Mouse (Mus musculus) bone marrow macrophage, adult 2 months (primary cell): Measurements from ENCODE around the gene Phf24. TPM values are rescaled to one million over a fixed set of nuclear protein-coding genes. Genes with fewer than 3 reads are reported as not detected.

Experiments used
- H3K27ac ChIP-seq: 2 replicates; pipeline ENCODE4 v1.5.1; 2012; ENCODE audit warnings: low read depth, low read length; ENCODE audit not compliant: insufficient read depth
- H3K4me1 ChIP-seq: 2 replicates; pipeline ENCODE4 v1.6.1; 2012; ENCODE audit warnings: low read length; ENCODE audit not compliant: control insufficient read depth, insufficient read depth
- H3K4me3 ChIP-seq: 2 replicates; pipeline ENCODE4 v1.5.1; 2012; ENCODE audit warnings: mild to moderate bottlenecking, low read length, moderate library complexity; ENCODE audit not compliant: insufficient read depth
- CTCF ChIP-seq: IDR thresholded peaks from 2 replicates; pipeline ENCODE4 v1.5.1; 2012; ENCODE audit warnings: low read depth, mild to moderate bottlenecking, low read length, moderate library complexity
- POLR2A ChIP-seq: IDR thresholded peaks from 2 replicates; pipeline ENCODE4 v1.6.1; 2012; ENCODE audit warnings: mild to moderate bottlenecking, low read depth, low read length, borderline replicate concordance
- polyA plus RNA-seq: library from polyadenylated mRNA; stranded (reverse); fragments of >200 nt; gene quantifications from 2 replicates; pipeline ENCODE4 v1.2.4, GENCODE M21; 2012; ENCODE audit not compliant: missing spikeins, insufficient read depth, insufficient read length

Phf24 gene
- polyA plus RNA-seq, 1 experiment = 0.70 TPM

- H3K4me1 ChIP-seq = peaks cover 22% of the 10 kb centered on the region
- no peak for TF ChIP-seq CTCF
- 0 out of 2 replicates have a peak overlapping the region, but pooled peaks have one; percentile 11 for H3K4me3 ChIP-seq
- H3K27ac ChIP-seq = peak overlapping the region; percentile 91
Observed at GRCm38 (mm10) chr4:42879829-42880676, 36.4 kb upstream of the Phf24 start.

- TF ChIP-seq POLR2A (no peak), CTCF (no peak)
- Histone ChIP-seq H3K4me3 (no peak overlapping the region), H3K27ac (peak overlapping the region; percentile 88), H3K4me1 (peaks cover 22% of the 10 kb centered on the region)
Observed at GRCm38 (mm10) chr4:42880677-42880948, 35.8 kb upstream of the Phf24 start.

- Histone ChIP-seq H3K27ac (no peak overlapping the region), H3K4me1 (no peaks in the 10 kb centered on the region), H3K4me3 (no peak overlapping the region)
- TF ChIP-seq POLR2A = no peak
- no peak for TF ChIP-seq CTCF
Observed at GRCm38 (mm10) chr4:42886926-42887325, 29.5 kb upstream of the Phf24 start.

- Histone ChIP-seq H3K4me3 (no peak overlapping the region), H3K4me1 (no peaks in the 10 kb centered on the region), H3K27ac (no peak overlapping the region)
- TF ChIP-seq POLR2A (no peak), CTCF (no peak)
Observed at GRCm38 (mm10) chr4:42888806-42889205, 27.7 kb upstream of the Phf24 start.

DNA sequence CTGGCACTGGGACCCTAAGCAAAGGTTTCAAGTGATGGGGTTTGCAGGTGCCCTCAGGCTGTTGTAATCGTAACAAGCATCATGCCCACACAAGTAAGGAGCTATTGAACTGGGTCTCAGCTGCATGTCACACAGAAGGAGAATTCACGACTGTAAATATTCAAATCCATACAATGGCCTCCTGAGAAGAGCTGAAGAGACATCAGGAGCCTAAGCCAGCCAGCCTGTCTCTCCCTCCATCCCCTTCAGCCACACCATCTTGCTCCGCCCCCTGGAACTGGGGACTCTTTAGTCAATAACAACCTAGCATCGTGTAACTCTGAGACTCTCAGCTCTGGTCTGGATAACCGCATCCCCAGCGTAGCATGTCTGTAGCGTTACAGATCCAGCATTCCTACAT is 25.3 kb upstream of the Phf24 start:
- TF ChIP-seq CTCF = no peak
- TF ChIP-seq POLR2A = no peak
- H3K4me1 ChIP-seq = no peaks in the 10 kb centered on the region

GRCm38 (mm10) chr4:42895118-42895517 is 21.3 kb upstream of the Phf24 start:
- Histone ChIP-seq H3K27ac (no peak overlapping the region), H3K4me3 (no peak overlapping the region), H3K4me1 (no peaks in the 10 kb centered on the region)
- no peak for TF ChIP-seq POLR2A
- TF ChIP-seq CTCF = no peak

More for the DNA sequence above, 25.3 kb upstream of the Phf24 start:
- Histone ChIP-seq H3K27ac (no peak overlapping the region), H3K4me3 (no peak overlapping the region)

DNA sequence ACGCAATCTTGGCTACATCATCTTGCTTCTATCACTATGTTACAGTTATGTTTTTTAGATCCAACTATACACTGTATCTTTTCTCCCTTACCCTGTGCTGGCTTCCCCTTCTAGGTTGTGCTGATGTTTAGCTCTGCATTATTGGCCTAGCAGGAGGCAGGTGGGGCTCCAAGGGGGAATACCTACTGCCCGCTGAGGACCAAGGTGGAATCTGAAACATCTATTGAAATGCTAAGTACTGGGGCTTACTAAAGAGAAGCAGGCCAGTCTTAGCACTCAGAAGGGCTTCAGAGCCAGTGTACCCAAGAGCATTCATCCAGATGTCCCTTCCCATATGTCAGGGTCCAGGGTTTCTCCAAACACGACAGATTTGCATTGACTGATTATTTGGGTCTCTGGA is 17.5 kb upstream of the Phf24 start:
- Histone ChIP-seq H3K27ac (no peak overlapping the region), H3K4me1 (peaks cover 5% of the 10 kb centered on the region; the same call in 1 of the 2 replicates), H3K4me3 (no peak overlapping the region)
- TF ChIP-seq CTCF = no peak
- no peak for TF ChIP-seq POLR2A

GRCm38 (mm10) chr4:42900878-42901277 is 15.6 kb upstream of the Phf24 start:
- H3K4me1 ChIP-seq = peaks cover 5% of the 10 kb centered on the region; the same call in 1 of the 2 replicates
- no peak for TF ChIP-seq CTCF
- no peak for TF ChIP-seq POLR2A
- H3K27ac ChIP-seq = no peak overlapping the region
- no peak overlapping the region for H3K4me3 ChIP-seq

GRCm38 (mm10) chr4:42902174-42902573 is 14.3 kb upstream of the Phf24 start:
- TF ChIP-seq CTCF = peak; percentile 71
- no peak for TF ChIP-seq POLR2A
- H3K4me3 ChIP-seq = no peak overlapping the region
- H3K4me1 ChIP-seq = peaks cover 5% of the 10 kb centered on the region; the same call in 1 of the 2 replicates
- H3K27ac ChIP-seq = no peak overlapping the region

GRCm38 (mm10) chr4:42902730-42903129 is 13.7 kb upstream of the Phf24 start:
- no peak for TF ChIP-seq CTCF
- no peak for TF ChIP-seq POLR2A
- no peak overlapping the region for H3K4me3 ChIP-seq
- no peak overlapping the region for H3K27ac ChIP-seq
- peaks cover 5% of the 10 kb centered on the region; the same call in 1 of the 2 replicates for H3K4me1 ChIP-seq

- Histone ChIP-seq H3K4me1 (peaks cover 5% of the 10 kb centered on the region; the same call in 1 of the 2 replicates), H3K27ac (no peak overlapping the region), H3K4me3 (no peak overlapping the region)
- no peak for TF ChIP-seq CTCF
- no peak for TF ChIP-seq POLR2A
Observed at GRCm38 (mm10) chr4:42903942-42904341, 12.5 kb upstream of the Phf24 start.
